Mouse (Mus musculus): ENCODE results near the gene Esr1. TPM values are rescaled to one million over a fixed set of nuclear protein-coding genes. Genes with fewer than 3 reads are reported as not detected.
"Not testable (repeated sequence)": the region's sequence is repeated elsewhere in the genome, so short reads cannot be mapped to it uniquely, and the experiment has no call there.

Gene Esr1
- polyA plus RNA-seq, 1 experiment from 2014 or later, result 0.18 TPM

GRCm38 (mm10) chr10:4665380-4665779, 54.0 kb downstream of the Esr1 start:
- no peak overlapping the region for H3K4me3 ChIP-seq (ENCODE audit: low read depth, low read length)
- H3K27me3 ChIP-seq (replicated peaks; ENCODE audit: control insufficient read depth, insufficient read depth, low read length), result no peaks in the 10 kb centered on the region
- DNase-seq (ENCODE audit: low spot score) (no peak), ATAC-seq (no peak)
- no peak overlapping the region for H3K9ac ChIP-seq (ENCODE audit: low read length)
- H3K36me3 ChIP-seq (ENCODE audit: control insufficient read depth, insufficient read depth, low read length), result no peaks in the 10 kb centered on the region
- 84% methylated on average over 5 of the region's 5 CpGs for WGBS
- H3K4me2 ChIP-seq (ENCODE audit: low read length), result no peak overlapping the region
- H3K9me3 ChIP-seq (replicated peaks; ENCODE audit: control insufficient read depth, low read length), result no peaks in the 10 kb centered on the region
- H3K27ac ChIP-seq (ENCODE audit: low read depth, low read length), result no peak overlapping the region
- H3K4me1 ChIP-seq (ENCODE audit: control insufficient read depth, insufficient read depth, low read length), result no peaks in the 10 kb centered on the region

DNA sequence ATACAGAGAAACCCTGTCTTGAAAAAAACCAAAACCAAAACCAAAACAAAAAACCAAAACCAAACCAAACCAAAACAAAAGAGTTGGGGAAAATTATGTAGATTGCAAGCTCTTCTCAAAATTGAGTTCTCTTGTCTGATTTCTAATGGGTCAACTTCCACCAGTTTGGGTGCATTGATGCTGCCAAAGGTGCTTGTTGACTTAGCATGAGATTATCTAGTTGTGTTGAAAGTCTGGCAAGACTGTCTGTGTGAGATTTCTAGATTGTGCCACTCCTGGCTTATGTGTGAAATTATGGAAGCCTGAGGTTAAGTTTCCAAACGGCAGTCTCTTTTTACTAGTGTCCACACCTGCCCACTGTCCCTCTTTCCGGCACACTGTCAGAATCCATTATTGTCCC, 55.6 kb downstream of the Esr1 start:
- no peaks in the 10 kb centered on the region for H3K36me3 ChIP-seq (ENCODE audit: control insufficient read depth, insufficient read depth, low read length)
- H3K4me1 ChIP-seq (ENCODE audit: control insufficient read depth, insufficient read depth, low read length), result no peaks in the 10 kb centered on the region
- ATAC-seq (no peak), DNase-seq (ENCODE audit: low spot score) (no peak)
- H3K27me3 ChIP-seq (replicated peaks; ENCODE audit: control insufficient read depth, insufficient read depth, low read length), result no peaks in the 10 kb centered on the region
- WGBS, result 92% methylated on average over 2 of the region's 2 CpGs
- H3K4me2 ChIP-seq (ENCODE audit: low read length), result no peak overlapping the region
- no peaks in the 10 kb centered on the region for H3K9me3 ChIP-seq (replicated peaks; ENCODE audit: control insufficient read depth, low read length)
- H3K9ac ChIP-seq (ENCODE audit: low read length), result no peak overlapping the region
- no peak overlapping the region for H3K27ac ChIP-seq (ENCODE audit: low read depth, low read length)
- H3K4me3 ChIP-seq (ENCODE audit: low read depth, low read length), result no peak overlapping the region

DNA sequence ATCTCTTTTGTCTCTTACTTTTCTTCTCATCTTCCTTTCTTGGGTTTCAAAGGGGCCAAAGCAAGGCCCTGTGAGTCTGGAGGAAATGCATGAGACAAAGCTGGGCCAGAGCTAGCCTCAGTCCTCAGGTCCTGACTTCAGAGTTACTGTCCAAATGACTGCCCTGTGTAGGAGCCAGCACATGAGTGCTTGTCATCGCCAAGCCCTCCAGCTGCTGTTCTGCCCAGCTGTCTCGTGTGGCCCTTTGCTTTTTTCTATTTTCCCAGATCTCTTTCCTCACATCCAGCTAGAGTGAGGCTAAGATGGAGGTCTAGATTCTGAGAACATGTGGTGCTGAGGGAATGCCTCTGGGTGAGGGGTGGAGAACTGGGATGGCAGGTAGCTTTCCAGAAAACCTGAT, 58.7 kb downstream of the Esr1 start:
- no peak overlapping the region for H3K4me2 ChIP-seq (ENCODE audit: low read length)
- no peaks in the 10 kb centered on the region for H3K4me1 ChIP-seq (ENCODE audit: control insufficient read depth, insufficient read depth, low read length)
- H3K27me3 ChIP-seq (replicated peaks; ENCODE audit: control insufficient read depth, insufficient read depth, low read length), result no peaks in the 10 kb centered on the region
- ATAC-seq (no peak), DNase-seq (ENCODE audit: low spot score) (no peak)
- no peaks in the 10 kb centered on the region for H3K9me3 ChIP-seq (replicated peaks; ENCODE audit: control insufficient read depth, low read length)
- 83% methylated on average over 2 of the region's 2 CpGs for WGBS
- H3K36me3 ChIP-seq (ENCODE audit: control insufficient read depth, insufficient read depth, low read length), result no peaks in the 10 kb centered on the region
- H3K4me3 ChIP-seq (ENCODE audit: low read depth, low read length), result no peak overlapping the region
- H3K27ac ChIP-seq (ENCODE audit: low read depth, low read length), result no peak overlapping the region
- no peak overlapping the region for H3K9ac ChIP-seq (ENCODE audit: low read length)

DNA sequence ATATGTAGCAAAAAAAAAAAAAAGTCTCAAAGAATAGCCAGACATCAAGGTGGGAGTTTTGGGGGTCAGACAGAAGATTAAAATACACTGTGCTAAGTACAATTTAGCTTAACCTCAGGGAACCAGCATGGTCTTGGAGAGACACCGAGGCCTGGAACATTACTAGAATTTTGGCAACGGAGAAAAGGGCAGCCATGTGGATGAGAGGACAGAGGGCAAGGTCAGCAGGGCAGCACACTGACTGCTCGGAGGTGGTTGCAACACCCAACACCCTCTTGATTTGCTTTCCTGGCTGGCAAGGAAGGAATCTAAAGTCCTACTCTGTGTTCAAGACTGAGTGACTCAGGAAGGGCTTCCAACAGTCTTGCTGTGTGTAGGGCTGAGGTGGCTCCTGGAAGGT, 60.5 kb downstream of the Esr1 start:
- H3K36me3 ChIP-seq (ENCODE audit: control insufficient read depth, insufficient read depth, low read length), result no peaks in the 10 kb centered on the region
- ATAC-seq, result no peak

DNA sequence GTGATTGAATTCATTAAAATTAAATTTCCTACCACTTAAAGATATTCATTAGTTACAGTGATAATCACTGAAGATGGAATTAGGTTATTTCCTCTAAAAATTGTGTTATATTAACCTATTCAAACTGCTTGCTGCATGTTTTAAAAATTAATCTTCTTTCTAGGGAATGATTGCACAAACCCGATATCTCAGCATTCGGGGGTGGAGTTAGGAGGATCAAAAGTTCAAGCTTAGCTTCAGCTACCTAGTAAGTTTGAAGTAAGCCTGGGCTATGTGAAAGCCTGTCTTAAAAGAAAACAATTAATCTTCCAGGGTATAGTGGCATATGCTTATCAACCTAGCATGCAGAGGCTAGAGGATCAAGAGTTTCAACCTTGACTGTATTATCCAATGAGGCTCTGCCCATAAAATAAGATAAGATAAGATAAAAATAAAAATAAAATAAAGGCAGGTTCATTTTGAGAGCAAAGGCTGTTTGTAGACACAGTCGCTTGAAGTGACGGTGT, 62.0 kb downstream of the Esr1 start:
- Histone ChIP-seq H3K4me1 (ENCODE audit: control insufficient read depth, insufficient read depth, low read length) (no peaks in the 10 kb centered on the region), H3K4me3 (ENCODE audit: low read depth, low read length) (no peak overlapping the region), H3K9me3 (replicated peaks; ENCODE audit: control insufficient read depth, low read length) (no peaks in the 10 kb centered on the region), H3K27ac (ENCODE audit: low read depth, low read length) (no peak overlapping the region), H3K27me3 (replicated peaks; ENCODE audit: control insufficient read depth, insufficient read depth, low read length) (no peaks in the 10 kb centered on the region), H3K9ac (ENCODE audit: low read length) (no peak overlapping the region), H3K36me3 (ENCODE audit: control insufficient read depth, insufficient read depth, low read length) (no peaks in the 10 kb centered on the region), H3K4me2 (ENCODE audit: low read length) (no peak overlapping the region)
- DNase-seq (ENCODE audit: low spot score) (no peak), ATAC-seq (no peak)
- 93% methylated on average over 4 of the region's 4 CpGs for WGBS

More for the DNA sequence above, 60.5 kb downstream of the Esr1 start:
- no peak overlapping the region for H3K4me2 ChIP-seq (ENCODE audit: low read length)
- no peak overlapping the region for H3K27ac ChIP-seq (ENCODE audit: low read depth, low read length)
- 84% methylated on average over 3 of the region's 3 CpGs for WGBS
- no peaks in the 10 kb centered on the region for H3K4me1 ChIP-seq (ENCODE audit: control insufficient read depth, insufficient read depth, low read length)
- H3K9me3 ChIP-seq (replicated peaks; ENCODE audit: control insufficient read depth, low read length), result no peaks in the 10 kb centered on the region
- DNase-seq (ENCODE audit: low spot score), result no peak
- no peak overlapping the region for H3K9ac ChIP-seq (ENCODE audit: low read length)
- H3K27me3 ChIP-seq (replicated peaks; ENCODE audit: control insufficient read depth, insufficient read depth, low read length), result no peaks in the 10 kb centered on the region
- no peak overlapping the region for H3K4me3 ChIP-seq (ENCODE audit: low read depth, low read length)

- H3K9ac ChIP-seq (ENCODE audit: low read length); H3K4me1 ChIP-seq (ENCODE audit: control insufficient read depth, insufficient read depth, low read length); H3K27ac ChIP-seq (ENCODE audit: low read depth, low read length); H3K9me3 ChIP-seq (replicated peaks; ENCODE audit: control insufficient read depth, low read length); H3K4me2 ChIP-seq (ENCODE audit: low read length); H3K36me3 ChIP-seq (ENCODE audit: control insufficient read depth, insufficient read depth, low read length); H3K27me3 ChIP-seq (replicated peaks; ENCODE audit: control insufficient read depth, insufficient read depth, low read length); H3K4me3 ChIP-seq (ENCODE audit: low read depth, low read length): not testable (repeated sequence)
- WGBS, result 26% methylated on average over 14 of the region's 14 CpGs
- ATAC-seq (peak; percentile 71; the same call in 1 of the 2 replicates), DNase-seq (ENCODE audit: low spot score) (peak; percentile 72)
These were observed 63.7 kb downstream of the Esr1 start for GRCm38 (mm10) chr10:4674983-4675592.

- 83% methylated on average over 5 of the region's 5 CpGs for WGBS
- H3K27ac ChIP-seq (ENCODE audit: low read depth, low read length), result no peak overlapping the region
- no peak overlapping the region for H3K9ac ChIP-seq (ENCODE audit: low read length)
- H3K9me3 ChIP-seq (replicated peaks; ENCODE audit: control insufficient read depth, low read length), result no peaks in the 10 kb centered on the region
- H3K4me2 ChIP-seq (ENCODE audit: low read length), result no peak overlapping the region
- ATAC-seq (no peak), DNase-seq (ENCODE audit: low spot score) (no peak)
- no peaks in the 10 kb centered on the region for H3K27me3 ChIP-seq (replicated peaks; ENCODE audit: control insufficient read depth, insufficient read depth, low read length)
- H3K36me3 ChIP-seq (ENCODE audit: control insufficient read depth, insufficient read depth, low read length), result no peaks in the 10 kb centered on the region
- H3K4me3 ChIP-seq (ENCODE audit: low read depth, low read length), result no peak overlapping the region
- H3K4me1 ChIP-seq (ENCODE audit: control insufficient read depth, insufficient read depth, low read length), result peaks cover 2% of the 10 kb centered on the region; the same call in 1 of the 2 replicates
These were observed 71.7 kb downstream of the Esr1 start for GRCm38 (mm10) chr10:4683106-4683505.

DNA sequence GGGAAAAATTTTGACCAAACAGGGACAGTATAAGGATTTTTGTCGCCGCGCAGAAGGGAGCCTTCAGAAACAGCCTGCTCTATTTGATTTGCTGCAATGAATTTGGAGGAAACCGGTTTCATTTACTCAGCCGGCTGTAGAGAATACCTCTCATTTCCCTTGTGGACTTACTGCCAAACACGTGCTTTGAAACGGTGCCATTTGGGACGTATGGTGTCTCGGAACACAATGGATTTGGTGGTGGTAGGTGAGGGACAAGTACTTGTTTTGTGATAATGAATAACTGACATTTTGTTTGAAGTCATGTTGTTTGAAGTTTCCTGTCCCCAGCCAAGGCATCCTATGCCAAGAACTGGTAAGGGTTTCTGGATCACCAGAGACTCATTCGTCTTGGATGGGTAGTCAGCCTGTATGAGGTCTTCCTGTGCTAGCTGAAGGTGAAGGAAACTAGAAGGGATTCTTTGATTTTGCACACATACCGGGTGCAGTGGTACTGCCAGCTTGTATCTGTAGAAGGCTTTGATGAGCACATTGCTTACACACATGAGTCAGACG, 72.4 kb downstream of the Esr1 start:
- 92% methylated on average over 12 of the region's 12 CpGs for WGBS
- H3K4me1 ChIP-seq (ENCODE audit: control insufficient read depth, insufficient read depth, low read length), result peaks cover 2% of the 10 kb centered on the region; the same call in 1 of the 2 replicates
- no peak for ATAC-seq

DNA sequence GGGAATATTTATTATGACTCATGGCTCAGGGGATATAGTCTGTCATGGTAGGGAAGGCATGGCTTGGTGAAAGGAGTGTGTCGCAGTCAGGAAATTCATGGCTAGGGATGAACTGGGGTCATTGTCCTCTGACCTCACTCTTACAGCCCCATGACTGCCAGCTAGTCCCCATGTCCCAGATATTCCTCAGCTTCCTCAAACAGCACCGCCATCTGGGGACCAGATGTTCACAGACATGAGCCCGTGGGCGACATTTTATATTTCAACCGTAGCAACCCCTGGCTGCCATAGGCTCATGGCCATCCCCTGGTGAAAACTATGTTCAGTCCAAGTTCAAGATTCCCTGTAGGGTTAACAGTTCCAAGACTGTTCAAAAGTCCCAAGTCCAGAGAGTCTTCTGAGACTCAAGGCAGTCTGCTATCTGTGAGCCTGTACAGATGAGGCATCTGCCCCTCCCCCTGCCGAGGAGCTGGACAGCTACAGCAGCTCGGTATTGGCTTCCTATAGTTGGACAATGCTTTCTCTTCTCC, 83.0 kb downstream of the Esr1 start:
- no peaks in the 10 kb centered on the region for H3K36me3 ChIP-seq (ENCODE audit: control insufficient read depth, insufficient read depth, low read length)
- no peaks in the 10 kb centered on the region for H3K9me3 ChIP-seq (replicated peaks; ENCODE audit: control insufficient read depth, low read length)
- no peak overlapping the region for H3K4me2 ChIP-seq (ENCODE audit: low read length)
- H3K27ac ChIP-seq (ENCODE audit: low read depth, low read length), result no peak overlapping the region
- WGBS, result 91% methylated on average over 7 of the region's 7 CpGs
- no peak for ATAC-seq
- DNase-seq (ENCODE audit: low spot score), result no peak
- no peaks in the 10 kb centered on the region for H3K4me1 ChIP-seq (ENCODE audit: control insufficient read depth, insufficient read depth, low read length)
- H3K4me3 ChIP-seq (ENCODE audit: low read depth, low read length), result no peak overlapping the region
- H3K27me3 ChIP-seq (replicated peaks; ENCODE audit: control insufficient read depth, insufficient read depth, low read length), result no peaks in the 10 kb centered on the region
- H3K9ac ChIP-seq (ENCODE audit: low read length), result no peak overlapping the region

More for the DNA sequence above, 72.4 kb downstream of the Esr1 start:
- Histone ChIP-seq H3K9me3 (replicated peaks; ENCODE audit: control insufficient read depth, low read length) (no peaks in the 10 kb centered on the region), H3K4me2 (ENCODE audit: low read length) (no peak overlapping the region), H3K4me3 (ENCODE audit: low read depth, low read length) (no peak overlapping the region), H3K27me3 (replicated peaks; ENCODE audit: control insufficient read depth, insufficient read depth, low read length) (no peaks in the 10 kb centered on the region), H3K9ac (ENCODE audit: low read length) (no peak overlapping the region), H3K27ac (ENCODE audit: low read depth, low read length) (no peak overlapping the region), H3K36me3 (ENCODE audit: control insufficient read depth, insufficient read depth, low read length) (no peaks in the 10 kb centered on the region)
- DNase-seq (ENCODE audit: low spot score), result no peak

Data from forebrain, embryonic 14.5 days (tissue).